Mouse (Mus musculus) CD4-positive, CD25-positive, alpha-beta regulatory T cell, adult 9 weeks (primary cell): ENCODE data around the gene Fahd1. TPM values are rescaled to one million over a fixed set of nuclear protein-coding genes. Genes with fewer than 3 reads are reported as not detected.

ENCODE experiments used
- polyA plus RNA-seq: library from polyadenylated mRNA; unstranded; fragments of 100-300 nt; shearing (Covaris generic); gene quantifications from one replicate; pipeline ENCODE4 v1.2.1, GENCODE M21; 2017

Fahd1 gene
- 2.7 TPM for polyA plus RNA-seq

GRCm38 (mm10) chr17:24850065-24850772 lies at the start of gene Fahd1:
TSS of gene Fahd1 (minus strand) at chr17:24850364.

GRCm38 (mm10) chr17:24896241-24896992 lies 46.3 kb upstream of the Fahd1 start, which contains the start of gene Nme3:
TSS of gene Nme3 (plus strand) at chr17:24896500.

DNA sequence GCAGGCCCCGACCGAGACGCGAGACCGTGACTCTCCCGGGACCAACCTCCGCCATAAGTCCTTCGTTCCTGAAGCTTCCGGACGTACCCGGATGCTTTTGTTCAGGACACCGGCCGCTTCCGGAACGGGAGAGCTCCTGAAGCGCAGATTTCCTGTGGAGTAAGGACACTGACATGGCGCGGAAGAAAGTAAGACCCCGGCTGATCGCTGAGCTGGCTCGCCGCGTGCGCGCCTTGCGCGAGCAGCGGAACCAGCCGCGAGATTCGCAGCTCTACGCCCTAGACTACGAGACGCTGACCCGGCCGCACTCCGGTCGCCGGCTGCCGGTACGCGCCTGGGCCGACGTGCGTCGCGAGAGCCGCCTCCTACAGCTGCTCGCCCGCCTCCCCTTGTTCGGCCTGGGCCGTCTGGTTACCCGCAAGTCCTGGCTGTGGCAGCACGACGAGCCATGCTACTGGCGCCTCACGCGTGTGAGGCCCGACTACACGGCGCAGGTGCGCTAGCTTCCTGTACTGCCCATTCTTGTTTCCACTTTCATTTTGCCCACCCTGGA lies 44.9 kb upstream of the Fahd1 start, which contains the start of the genes Eme2 and Mrps34:
Eme2 (minus strand) TSS at position 93 of the 553 bp plus-strand sequence.
Mrps34 (plus strand) TSS at position 122 of the 553 bp plus-strand sequence.

GRCm38 (mm10) chr17:24886134-24886931 lies 36.2 kb upstream of the Fahd1 start, which contains the start of the genes Nubp2 and Spsb3:
TSS of gene Nubp2 (minus strand) at chr17:24886349.
TSS of gene Spsb3 (plus strand) at chr17:24886643.

GRCm38 (mm10) chr17:24865776-24866175 lies 15.6 kb upstream of the Fahd1 start, which contains the start of gene Igfals:
TSS of gene Igfals (plus strand) at chr17:24865997.

GRCm38 (mm10) chr17:24839842-24840241 lies 10.3 kb downstream of the Fahd1 start, which contains the start of gene Hagh:
TSS of gene Hagh (plus strand) at chr17:24840143.

DNA sequence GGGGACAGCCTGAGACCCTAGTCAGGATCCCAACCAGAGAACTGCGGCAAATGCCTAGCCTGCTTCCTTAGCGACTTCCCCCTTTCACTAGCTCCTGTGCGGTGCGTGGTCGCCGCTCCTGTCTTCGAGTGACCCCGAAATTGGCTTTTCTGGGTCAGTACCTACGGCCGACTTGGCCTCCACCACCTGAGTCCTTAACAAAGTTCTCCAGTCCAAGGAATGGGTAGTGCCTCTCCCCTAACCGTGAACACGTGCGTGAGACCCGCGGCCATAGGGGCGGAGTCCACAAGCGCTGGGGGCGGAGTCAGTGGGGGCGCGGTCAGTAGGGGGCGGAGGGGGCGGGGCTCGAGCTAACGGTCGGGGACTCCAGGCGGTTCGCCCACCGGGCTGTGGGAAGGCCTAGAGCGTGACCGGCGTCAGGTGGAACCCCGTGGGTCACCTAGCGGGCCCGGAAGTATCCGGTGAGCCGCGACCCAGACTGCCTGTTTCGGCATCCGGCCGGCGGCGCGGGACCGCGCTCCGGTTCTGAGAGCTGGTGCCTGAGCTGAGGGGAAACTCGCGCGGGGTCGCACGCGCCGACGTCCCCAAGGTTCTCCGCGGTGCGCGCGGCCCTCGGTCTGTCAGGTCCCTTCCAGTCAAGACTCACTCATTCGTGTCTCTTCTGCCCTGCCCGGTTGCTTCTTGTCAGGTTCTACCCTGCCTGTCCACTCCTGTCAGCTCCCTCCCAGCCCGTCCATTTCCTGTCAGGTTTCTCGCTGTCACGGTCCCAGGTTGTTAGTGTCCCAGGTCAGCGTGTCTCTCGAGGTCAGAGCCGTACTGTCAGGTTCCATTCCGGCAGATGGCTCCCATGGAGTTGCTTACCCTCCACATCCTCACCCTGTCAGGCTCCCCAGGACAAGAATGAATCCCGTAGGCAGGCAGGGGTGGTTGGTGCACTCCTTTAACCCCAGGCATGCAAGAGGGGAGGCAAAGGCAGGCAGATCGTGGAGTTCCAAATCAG lies 45.9 kb downstream of the Fahd1 start, which contains the start of gene Meiob:
Meiob (plus strand) TSS at position 338 of the 1,000 bp plus-strand sequence.

Other genes starting within 250 kb of the Fahd1 start
- gene Tsc2, start 217.7 kb downstream of the Fahd1 start, polyA plus RNA-seq = 52.7 TPM
- 6.2 TPM for gene Nthl1, start 217.7 kb downstream of the Fahd1 start, polyA plus RNA-seq
- not detected for gene Slc9a3r2, start 200.0 kb downstream of the Fahd1 start, polyA plus RNA-seq
- gene Npw, start 191.9 kb downstream of the Fahd1 start, polyA plus RNA-seq = not detected
- gene Zfp598, start 180.7 kb downstream of the Fahd1 start, polyA plus RNA-seq = 2.3 TPM
- gene Syngr3, start 160.4 kb downstream of the Fahd1 start, polyA plus RNA-seq = 0.40 TPM
- 7.7 TPM for gene Gfer, start 154.2 kb downstream of the Fahd1 start, polyA plus RNA-seq
- 1.7 TPM for gene Noxo1, start 154.1 kb downstream of the Fahd1 start, polyA plus RNA-seq
- gene Tbl3, start 142.7 kb downstream of the Fahd1 start, polyA plus RNA-seq = 71.9 TPM
- not detected for gene Rnf151, start 132.3 kb downstream of the Fahd1 start, polyA plus RNA-seq
- gene Rps2, start 132.2 kb downstream of the Fahd1 start, polyA plus RNA-seq = 660 TPM
- gene Ndufb10, start 125.9 kb downstream of the Fahd1 start, polyA plus RNA-seq = 257 TPM
- not detected for gene Rpl3l, start 122.5 kb downstream of the Fahd1 start, polyA plus RNA-seq
- gene Msrb1, start 113.7 kb downstream of the Fahd1 start, polyA plus RNA-seq = 20.9 TPM
- not detected for gene Hs3st6, start 97.4 kb downstream of the Fahd1 start, polyA plus RNA-seq
- not detected for gene Meiob, start 46.1 kb downstream of the Fahd1 start, polyA plus RNA-seq
- gene Hagh, start 10.2 kb downstream of the Fahd1 start, polyA plus RNA-seq = 49.6 TPM
- gene Igfals, start 15.6 kb upstream of the Fahd1 start, polyA plus RNA-seq = not detected
- gene Nubp2, start 36.0 kb upstream of the Fahd1 start, polyA plus RNA-seq = 113 TPM
- 58.4 TPM for gene Spsb3, start 36.3 kb upstream of the Fahd1 start, polyA plus RNA-seq
- 64.8 TPM for gene Eme2, start 44.7 kb upstream of the Fahd1 start, polyA plus RNA-seq
- 40.9 TPM for gene Mrps34, start 44.8 kb upstream of the Fahd1 start, polyA plus RNA-seq
- 69.5 TPM for gene Nme3, start 46.1 kb upstream of the Fahd1 start, polyA plus RNA-seq
- 46.1 TPM for gene Mapk8ip3, start 86.6 kb upstream of the Fahd1 start, polyA plus RNA-seq
- 33.0 TPM for gene Jpt2, start 110.3 kb upstream of the Fahd1 start, polyA plus RNA-seq
- 3.3 TPM for gene Cramp1l, start 165.4 kb upstream of the Fahd1 start, polyA plus RNA-seq
- gene Ift140, start 165.7 kb upstream of the Fahd1 start, polyA plus RNA-seq = 26.0 TPM
- 1.3 TPM for gene Tmem204, start 233.2 kb upstream of the Fahd1 start, polyA plus RNA-seq